Mouse (Mus musculus) layer of hippocampus, adult 18-20 months (tissue): ENCODE measurements at regions not wholly inside any gene's neighbourhood (a gene's known extent, or its start where the extent isn't known, plus 50 kb on each side); places are given as distances from the start of the nearest gene placed in this dataset.

Experiments
- DNase-seq, 2 experiments: peaks; one replicate each; pipeline ENCODE4 v3.0.0; 2022; ENCODE audit warnings: low spot score in 2 of 2

GRCm38 (mm10) chr13:16315689-16316088 is 304.0 kb downstream of the Inhba start:
- DNase-seq = no peak

- DNase-seq = no peak
Measured at GRCm38 (mm10) chr13:16316581-16316980, 304.9 kb downstream of the Inhba start.

- DNase-seq = no peak
Measured at GRCm38 (mm10) chr13:16317412-16317811, 305.8 kb downstream of the Inhba start.

GRCm38 (mm10) chr13:16320392-16320791 is 308.7 kb downstream of the Inhba start:
- no peak for DNase-seq

GRCm38 (mm10) chr13:16325661-16326060 is 314.0 kb downstream of the Inhba start:
- no peak for DNase-seq

- no peak for DNase-seq
Measured at GRCm38 (mm10) chr13:16341727-16342126, 330.1 kb downstream of the Inhba start.

- no peak for DNase-seq
Measured at GRCm38 (mm10) chr13:16342171-16342570, 330.5 kb downstream of the Inhba start.

- no peak for DNase-seq
Measured at GRCm38 (mm10) chr13:16343280-16343945, 331.8 kb downstream of the Inhba start.

GRCm38 (mm10) chr13:16349353-16349752 is 337.7 kb downstream of the Inhba start:
- no peak for DNase-seq

GRCm38 (mm10) chr13:16350061-16350460 is 338.4 kb downstream of the Inhba start:
- DNase-seq = peak in 1 of 2 experiments; percentile 34

GRCm38 (mm10) chr13:16355316-16355715 is 343.7 kb downstream of the Inhba start:
- DNase-seq = no peak

- DNase-seq = no peak
Measured at GRCm38 (mm10) chr13:16379492-16379891, 367.8 kb downstream of the Inhba start.

- no peak for DNase-seq
Measured at GRCm38 (mm10) chr13:16379949-16380348, 368.3 kb downstream of the Inhba start.

GRCm38 (mm10) chr13:16382936-16383511 is 371.4 kb downstream of the Inhba start:
- DNase-seq = no peak

- DNase-seq = no peak
Measured at GRCm38 (mm10) chr13:16416356-16417019, 404.8 kb downstream of the Inhba start.

- no peak for DNase-seq
Measured at GRCm38 (mm10) chr13:16424147-16424546, 412.5 kb downstream of the Inhba start.

GRCm38 (mm10) chr13:16435436-16435835 is 423.8 kb downstream of the Inhba start:
- no peak for DNase-seq

GRCm38 (mm10) chr13:16453234-16453633 is 441.6 kb downstream of the Inhba start:
- DNase-seq = no peak

- no peak for DNase-seq
Measured at GRCm38 (mm10) chr13:16459743-16460142, 448.1 kb downstream of the Inhba start.

- DNase-seq = no peak
Measured at GRCm38 (mm10) chr13:16461681-16462080, 450.0 kb downstream of the Inhba start.

GRCm38 (mm10) chr13:16464823-16465222 is 453.2 kb downstream of the Inhba start:
- no peak for DNase-seq

- no peak for DNase-seq
Measured at GRCm38 (mm10) chr13:16465317-16465716, 453.7 kb downstream of the Inhba start.

GRCm38 (mm10) chr13:16465812-16466211 is 454.2 kb downstream of the Inhba start:
- no peak for DNase-seq
